Mouse (Mus musculus) frontal cortex, postnatal 36 days (tissue): Measurements from ENCODE around the gene Kcnma1.

Experiments
- DNase-seq, 2 experiments: peaks; one replicate each; pipeline ENCODE4 v3.0.0; 2022; ENCODE audit warnings: low spot score in 2 of 2

The Kcnma1 gene

DNA sequence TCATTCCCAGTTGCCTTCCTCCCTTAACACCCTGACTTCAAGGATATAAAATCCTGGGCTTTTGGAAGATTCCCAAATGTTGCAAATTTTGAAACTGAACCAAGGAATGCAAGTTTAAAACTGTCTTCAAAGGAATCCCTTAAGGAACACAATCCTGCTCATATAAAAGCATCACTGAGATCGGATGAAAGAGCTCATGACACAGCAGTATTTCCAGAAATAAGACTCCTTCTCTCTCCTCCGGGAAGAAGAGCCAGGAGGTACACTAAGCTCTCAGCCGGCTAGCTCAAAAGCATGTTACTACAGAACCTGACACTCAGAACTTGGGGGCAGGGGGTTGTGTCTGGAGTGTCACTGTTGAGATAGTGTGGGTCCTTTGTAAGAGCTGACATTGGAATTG is 325.8 kb downstream of the Kcnma1 start:
- no peak for DNase-seq

DNA sequence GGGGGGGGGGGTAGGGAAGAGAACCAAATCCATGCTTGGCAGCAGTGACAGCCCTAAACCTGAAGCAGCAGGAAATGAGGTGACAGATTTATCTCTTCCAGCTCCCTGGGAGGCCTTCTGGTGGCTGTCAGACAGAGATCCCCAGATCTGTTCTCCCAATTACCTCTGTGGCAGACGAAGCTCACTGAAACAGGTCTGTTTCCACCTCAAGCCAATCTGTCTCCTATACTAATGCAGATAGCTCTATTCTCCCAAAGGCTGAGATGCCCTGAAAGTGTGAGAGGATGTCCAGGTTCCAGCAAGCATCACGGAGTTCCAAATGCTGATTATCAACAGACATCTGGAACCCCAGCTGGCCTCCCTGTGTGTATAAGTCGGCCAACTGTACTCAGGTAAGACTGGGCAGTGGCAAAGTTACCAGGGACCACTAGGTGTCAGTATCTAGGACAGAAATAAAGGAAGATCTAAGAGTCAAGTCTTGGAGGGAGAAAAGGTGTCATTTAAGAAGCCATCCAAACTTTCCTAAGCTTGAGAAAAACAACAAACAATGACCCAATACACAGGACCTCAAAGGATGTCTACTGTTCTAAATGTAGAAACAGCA is 329.7 kb downstream of the Kcnma1 start:
- DNase-seq: no peak

DNA sequence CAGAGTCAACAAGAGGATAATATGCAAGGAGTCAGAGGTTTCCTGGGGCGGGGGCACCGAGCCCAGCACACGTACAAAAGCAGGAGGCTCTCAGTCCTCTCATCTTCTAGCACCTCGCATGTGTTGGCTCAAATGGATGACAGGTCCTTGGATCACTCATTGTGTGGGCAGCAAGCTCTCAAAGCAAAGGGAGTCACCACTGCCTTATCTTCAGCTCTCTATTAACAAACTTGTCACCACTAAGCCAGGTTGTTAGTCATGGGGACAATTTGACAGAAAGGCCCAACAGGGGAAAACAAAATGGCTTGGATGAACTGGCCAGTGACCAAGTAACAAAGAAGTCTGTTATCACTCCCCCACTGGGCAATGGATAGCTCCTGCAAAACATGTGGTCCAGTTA is 331.5 kb downstream of the Kcnma1 start:
- DNase-seq: no peak

DNA sequence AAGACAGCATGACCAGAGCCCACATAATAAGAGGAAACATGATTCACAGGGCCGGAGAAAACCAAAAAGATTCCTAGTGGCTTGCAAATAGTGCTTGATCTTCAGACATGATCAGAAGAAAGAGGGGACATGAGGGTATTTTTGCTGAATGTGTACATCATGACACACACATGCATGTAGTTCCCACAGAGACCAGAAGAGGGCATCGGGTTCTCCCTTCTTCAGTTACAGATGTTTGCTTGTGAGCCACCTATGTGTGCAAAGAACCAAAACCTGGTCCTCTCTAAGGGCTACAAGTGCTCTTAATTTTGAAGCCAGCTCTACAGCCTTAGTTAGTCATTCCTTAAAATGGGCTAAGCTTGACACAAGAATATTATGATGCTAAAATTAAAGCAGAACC is 334.9 kb downstream of the Kcnma1 start:
- DNase-seq: no peak

DNA sequence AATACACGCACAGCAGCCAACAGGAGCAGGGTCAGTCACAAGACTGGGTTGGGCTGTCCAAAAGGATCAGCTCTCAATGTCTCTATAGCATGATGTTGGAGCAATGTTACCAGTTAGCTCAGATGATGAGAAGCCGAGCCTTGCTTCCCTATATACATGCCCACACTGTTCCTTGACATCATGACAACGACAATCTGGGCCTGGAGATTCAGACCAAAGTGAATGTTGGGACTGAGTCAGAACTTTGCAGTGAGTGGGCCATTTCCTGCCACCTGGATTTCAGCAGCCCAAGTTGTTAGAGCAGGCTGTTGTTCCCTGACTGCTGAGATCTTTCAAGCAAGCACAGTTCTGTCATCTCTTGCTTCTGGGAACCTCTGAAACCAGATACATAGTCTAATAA is 347.9 kb downstream of the Kcnma1 start:
- peak; percentile 49 to 56 for DNase-seq

DNA sequence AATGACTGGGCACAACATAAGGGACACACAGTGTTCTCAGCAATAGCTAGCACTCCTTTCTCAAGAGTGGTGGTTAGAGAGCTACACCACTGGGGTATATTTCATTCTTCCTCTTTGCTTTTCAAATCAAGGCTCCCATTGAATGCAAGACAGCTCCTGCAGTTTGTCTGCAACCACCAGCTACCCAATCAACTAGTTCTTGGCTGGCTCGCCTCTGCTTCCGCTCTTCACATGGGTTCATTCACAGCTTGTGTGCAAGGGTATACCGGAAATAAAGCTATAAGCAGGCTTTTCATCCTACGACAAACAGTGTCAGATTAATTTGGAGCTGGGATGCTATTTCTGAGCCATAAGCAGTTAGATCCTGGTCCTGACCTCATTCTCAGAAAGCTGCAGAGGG is 362.6 kb downstream of the Kcnma1 start:
- no peak for DNase-seq

DNA sequence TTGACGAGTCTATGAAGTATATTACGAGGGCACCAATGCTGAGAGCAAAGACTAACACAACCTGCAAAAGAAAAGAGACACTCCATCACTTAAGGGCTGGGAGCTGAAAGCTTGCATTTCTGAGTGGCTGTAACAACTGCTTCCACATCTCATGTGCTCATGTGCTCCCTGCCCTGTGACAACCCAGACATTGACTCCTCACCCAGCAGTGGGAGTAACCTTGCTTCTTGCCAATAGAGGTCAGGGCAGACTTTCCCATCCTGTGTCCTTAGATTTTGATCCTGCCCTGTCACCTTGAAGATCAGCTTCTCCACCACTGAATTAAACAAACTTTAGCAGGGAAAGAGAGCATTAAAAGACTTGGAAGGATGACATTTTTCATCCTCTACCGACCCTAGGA is 364.2 kb downstream of the Kcnma1 start:
- no peak for DNase-seq

DNA sequence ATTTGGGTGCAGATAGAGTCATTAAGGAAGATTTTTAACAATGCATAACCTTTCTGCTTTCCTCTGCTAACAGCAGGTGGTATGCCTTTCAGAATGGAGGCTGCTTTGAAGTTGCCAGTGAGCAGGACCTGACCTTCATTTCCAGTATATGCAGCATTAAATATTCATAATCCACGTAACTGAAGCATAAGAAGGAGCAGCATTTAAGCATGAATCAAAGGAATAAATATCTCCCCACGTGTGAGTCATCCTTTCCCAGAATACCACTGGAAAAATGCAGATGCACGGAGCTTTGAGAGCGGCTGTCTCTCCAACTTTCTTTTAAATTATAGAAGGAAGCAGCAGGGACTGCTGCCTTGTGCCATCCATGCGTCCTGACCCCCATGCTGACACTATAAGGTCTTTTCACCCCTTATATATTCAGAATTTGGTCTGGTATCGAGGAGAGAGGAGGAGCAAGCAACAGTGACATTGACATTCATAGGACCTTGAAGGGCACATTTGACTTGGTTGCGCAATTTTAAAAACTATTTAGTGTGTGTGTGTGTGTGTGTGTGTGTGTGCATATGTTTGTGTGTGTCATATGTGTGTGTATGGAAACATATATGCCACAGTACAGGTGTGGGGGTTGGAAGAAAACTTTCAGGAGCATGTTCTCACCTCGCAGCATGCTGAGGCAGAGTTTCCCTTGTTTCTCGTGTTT is 368.8 kb downstream of the Kcnma1 start:
- DNase-seq: peak; percentile 30 to 59

DNA sequence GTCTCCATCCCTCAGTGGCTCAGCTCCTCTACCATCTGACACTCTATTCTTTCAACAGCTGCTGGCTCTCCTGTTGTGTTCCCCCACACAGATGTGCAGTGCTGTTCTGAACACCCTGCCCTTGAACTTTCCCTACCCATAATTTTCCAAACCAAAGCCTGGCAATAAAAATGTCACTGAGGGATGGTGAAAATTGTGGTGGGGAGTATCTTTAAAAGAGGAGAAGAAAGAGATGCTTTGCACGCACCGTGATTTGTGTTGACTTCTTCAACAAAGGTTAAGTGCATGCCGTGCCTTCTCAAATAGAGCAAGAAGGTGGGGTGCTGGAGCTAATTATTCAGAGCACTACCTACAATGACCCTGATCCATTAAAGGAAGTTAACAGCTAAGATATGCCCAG is 371.1 kb downstream of the Kcnma1 start:
- DNase-seq: no peak

DNA sequence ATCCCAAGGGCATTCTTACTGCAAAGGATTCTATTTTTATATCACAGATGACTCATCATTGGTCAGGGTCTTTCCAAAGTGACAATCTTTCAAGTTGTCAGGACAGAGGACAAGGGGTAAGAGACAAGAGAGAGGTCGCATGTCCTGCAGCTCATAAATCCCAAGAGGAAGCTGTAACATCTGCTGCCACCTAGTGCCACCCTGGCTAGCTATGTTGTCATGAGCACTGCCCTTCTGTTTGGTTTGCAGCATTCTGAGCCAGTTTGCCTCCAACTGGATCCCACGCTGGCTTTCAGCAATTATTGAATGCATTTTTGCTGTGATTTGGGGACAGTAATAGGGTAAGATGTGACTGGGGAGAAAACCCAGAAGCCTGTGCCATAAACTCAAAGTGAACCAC is 373.6 kb downstream of the Kcnma1 start:
- DNase-seq: no peak

DNA sequence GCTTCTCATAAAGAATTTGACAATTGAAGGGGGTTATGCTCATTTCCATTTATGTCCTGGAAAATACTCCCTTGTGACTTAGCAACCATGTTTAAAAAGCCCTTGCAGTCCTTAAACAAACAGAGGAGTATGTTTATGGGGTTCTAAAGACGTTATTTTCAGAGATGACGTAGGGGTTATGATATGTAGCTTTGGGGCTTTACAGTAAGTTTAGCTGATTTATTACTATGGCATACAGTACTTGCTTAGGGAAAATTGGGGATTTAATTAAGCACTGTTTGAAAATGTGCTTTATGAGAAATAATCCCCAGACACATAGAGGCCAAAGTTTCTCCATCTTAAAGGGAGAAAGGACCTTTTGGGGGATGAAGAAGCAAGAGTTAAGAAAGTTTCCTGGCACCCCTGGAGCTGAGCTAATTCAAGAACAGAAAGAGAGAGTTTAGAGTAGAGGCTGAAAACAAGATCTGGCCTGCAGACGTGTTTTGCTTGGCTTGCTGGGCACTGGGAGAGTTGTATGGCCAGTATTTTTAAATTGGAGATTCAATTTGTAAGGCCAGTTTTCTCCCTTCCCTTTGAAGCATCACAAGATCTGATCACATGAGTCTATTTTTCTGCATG is 376.1 kb downstream of the Kcnma1 start:
- DNase-seq: no peak

DNA sequence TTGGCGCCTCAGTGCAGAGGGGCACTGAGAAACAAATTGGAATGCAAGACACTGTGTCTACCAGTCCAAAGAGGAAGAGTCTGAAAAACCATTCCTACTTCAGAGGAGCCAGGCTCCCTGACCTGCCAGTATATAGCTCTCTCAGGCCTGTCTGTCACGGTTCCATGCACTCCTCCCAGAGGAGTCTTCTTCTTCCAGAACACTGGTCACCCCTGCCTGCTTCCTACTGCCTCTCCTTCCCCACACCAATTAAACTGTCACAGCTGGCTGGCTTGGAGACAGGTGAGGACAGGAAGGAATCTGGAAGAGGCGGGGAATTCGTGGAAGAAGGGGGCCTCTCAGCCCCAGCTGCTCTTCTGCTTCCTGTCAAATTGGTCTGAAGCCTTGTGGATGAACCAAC is 378.4 kb downstream of the Kcnma1 start:
- no peak for DNase-seq

DNA sequence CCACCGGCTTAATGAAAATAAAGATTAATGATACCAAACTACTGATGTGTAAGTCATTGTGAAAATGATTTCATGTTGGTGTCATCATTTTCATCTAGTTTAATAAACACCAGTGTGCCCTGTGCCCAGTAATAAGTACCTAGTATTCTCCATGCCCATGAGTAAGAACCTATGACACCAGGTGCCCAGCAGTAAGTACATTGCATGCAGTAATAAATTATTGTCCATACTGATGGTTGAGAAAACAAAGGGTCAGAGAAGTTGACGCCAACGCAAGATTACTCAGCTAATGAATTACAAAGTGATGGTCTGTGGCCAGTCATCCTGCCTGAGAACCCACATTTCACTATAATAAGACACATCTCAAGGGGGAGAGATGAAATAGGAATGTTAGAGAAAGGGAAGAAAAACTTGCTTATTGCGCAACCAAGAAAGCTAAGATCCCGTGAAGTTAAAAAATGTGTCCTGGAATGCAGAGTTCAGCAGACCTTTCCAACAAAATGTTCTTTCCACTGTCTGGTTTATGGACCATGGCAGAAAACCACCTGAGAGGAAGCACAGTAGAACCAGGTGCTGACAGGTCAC is 381.2 kb downstream of the Kcnma1 start:
- no peak for DNase-seq

DNA sequence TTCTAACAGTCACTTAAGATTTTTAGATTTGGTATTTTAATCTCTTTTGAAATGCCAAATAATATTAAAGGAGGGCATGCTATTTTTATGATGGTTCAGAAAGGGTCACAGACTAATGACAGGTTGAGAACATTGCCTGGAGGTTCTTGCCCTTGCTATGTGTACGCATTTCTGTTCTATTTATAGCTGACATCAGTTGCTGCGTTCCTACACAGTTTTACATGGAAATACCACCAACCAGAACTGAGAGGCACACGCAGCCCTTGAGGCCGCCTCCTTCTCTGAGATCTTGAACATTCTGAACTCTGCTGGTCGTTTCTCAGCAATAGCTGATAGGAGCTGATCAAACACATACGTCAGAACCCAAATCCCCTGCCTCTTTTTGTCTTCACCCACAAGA is 387.4 kb downstream of the Kcnma1 start:
- no peak for DNase-seq

DNA sequence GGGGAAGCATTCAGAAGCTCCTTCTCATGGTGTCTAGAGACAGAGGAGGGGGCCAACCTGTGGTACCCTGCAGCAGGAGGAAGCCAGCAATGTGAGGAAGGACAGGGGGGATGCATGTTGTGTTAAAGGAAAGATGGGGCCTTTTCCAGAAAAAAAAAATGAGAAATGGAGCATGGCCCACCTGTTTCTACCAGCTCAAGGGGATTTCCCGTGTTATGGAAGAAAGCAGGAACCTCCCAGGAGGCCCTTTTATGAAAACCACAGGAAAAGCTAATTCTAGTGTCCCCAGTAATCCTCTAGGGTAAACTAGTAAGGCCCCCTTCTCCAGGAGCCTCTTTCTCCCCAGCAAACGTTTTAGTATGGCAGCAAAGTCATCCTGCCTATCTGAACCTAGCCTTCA is 388.2 kb downstream of the Kcnma1 start:
- DNase-seq: no peak

DNA sequence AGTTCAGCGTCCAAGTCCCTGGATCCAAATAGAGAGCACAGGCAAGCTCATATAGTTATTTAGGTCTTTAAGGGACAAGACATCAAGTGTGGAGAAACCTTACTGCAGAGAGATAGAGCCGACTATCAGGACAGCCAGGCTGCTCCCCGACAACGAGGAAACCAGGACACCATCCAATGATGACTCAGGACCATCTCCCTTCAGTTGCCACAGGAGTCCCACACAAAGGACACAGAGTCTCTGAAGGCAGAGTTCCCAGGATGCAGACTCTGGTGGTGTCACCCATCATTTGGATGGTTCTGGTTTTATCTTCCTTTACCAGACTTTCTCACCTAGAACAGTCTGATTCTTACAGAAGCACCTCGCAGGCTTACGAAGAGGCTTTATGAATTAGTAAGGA is 388.9 kb downstream of the Kcnma1 start:
- DNase-seq: peak in 1 of 2 experiments; percentile 43

DNA sequence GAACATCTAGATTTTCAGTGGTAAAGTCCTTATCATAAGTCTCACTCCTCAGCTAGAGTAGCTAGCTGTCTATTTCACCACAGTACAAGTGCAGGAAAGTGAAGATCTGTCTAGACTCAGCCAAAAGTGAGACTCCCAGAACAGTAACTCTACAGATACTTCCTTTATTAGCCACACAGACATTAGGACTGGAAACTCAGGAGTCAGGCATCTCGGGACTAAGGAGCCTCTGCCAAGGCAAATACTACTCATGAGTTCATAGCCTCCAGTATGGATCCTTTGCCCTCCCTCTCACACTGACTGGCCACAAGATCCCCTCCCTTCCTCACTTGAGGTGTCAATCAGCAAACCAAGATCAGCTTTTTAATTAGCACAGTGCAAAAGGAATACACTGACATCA is 389.8 kb downstream of the Kcnma1 start:
- DNase-seq: no peak

DNA sequence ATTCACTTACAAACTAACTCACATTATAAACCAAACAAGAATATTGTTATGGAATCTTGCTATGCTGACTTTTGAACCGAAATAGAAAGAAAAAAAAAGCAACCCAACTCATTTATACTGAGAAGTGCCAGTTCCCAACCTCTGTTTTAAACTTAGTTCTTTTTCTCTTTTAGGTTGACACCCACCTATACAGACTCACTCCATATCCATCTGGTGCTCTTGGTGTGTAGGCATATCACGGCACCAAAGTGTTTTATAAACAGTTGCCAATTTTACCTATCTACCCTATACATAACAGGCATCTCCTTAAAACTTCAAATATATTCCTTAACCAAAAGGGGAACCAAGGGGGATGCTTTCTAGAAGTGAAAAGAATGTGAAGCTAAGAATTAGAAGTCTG is 393.6 kb downstream of the Kcnma1 start:
- DNase-seq: no peak

DNA sequence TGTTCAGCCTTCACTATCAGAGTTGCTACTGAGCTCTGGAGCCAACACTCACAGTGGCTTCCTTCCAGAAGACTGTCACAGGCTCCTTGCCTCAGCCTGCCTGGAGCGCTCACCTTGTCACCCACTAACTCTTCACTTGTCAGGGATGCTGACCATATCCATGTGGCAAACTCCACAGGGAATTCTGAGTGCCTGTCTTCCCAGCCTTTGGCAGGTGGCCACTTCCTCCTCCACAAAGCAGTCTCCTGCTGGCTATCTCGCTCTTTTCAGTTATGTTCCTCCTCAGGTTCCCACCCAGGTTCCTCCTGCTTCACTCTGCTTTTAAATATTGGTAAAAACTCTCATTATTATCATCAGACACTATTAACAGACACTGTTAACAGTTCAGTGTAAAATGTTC is 395.3 kb downstream of the Kcnma1 start:
- no peak for DNase-seq

DNA sequence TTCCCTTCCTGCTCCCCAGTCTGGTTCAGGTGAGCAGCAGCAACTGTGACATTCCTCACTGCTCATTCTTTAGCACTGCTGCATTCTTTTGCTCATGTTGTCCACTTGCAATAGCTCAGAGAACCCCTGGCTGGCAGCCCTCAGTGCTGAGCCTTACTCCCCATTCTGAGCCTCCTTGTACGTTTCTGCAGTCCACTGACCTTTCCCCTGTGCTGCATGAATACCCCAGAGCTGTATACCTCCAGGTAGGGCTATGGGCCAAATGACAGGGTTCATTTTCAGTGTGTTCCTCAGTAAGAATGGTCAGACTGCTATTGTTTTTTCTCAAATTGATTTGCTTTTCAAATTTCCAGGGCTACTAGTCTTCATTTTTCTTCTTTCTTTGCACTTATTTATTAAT is 396.2 kb downstream of the Kcnma1 start:
- no peak for DNase-seq

DNA sequence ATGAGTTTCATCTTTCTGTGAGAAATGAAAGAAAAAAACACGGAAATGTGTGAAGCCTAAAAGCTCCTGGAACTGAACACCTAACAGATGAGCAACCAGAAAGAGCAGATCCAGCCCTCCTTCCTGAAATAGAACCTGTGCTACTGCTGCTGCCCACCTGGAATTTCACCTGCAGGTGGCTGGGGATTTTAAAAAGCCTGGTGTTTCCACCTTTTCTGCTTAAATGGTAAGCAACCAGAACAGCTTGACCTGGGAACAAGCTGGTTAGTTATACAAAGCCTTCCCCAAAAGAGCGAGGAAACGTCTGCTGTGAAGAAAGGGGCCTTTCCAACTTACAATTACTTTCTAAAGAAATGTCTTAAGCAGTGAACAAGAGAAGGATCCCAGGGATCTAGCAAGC is 404.2 kb downstream of the Kcnma1 start:
- no peak for DNase-seq

DNA sequence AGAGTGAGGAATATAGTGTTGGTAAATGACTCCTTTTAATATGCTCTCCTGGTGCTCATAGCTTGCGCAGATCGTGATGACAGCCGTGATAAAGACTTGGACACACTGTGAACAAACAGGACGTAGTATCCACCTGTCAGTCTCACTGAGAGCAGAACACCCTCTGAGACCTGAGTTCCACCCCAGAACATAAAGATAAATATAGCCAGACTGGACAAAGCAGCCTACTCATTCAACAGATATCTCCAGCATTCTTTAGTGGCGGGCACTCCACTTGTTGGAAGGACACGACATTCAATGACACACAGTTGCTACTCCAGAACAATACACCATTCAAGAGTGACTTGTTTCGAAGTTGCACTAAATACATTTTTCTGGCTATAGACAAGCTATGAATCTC is 408.6 kb downstream of the Kcnma1 start:
- no peak for DNase-seq

DNA sequence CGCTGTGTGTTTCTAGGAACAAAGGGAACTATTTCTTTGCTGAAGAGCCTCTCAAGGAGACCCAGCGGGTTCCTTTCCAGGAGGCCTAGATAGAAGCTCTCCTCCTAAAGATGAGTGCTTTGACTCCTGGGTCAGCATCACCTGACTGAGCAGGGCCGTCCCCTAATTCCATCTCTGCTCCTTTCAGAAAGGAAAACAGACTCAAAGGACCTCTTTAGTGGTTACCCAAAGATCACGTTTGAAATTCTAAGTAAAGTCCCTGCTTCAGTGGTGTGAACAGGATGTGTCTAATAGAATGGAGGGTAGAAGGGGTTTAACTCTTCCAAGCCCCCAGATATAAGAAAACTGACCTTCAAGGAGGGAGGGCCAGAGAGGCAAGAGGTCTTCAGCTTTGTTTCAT is 411.4 kb downstream of the Kcnma1 start:
- DNase-seq: no peak
